Mouse (Mus musculus): ENCODE measurements around the gene Rpl21. TPM values are rescaled to one million over a fixed set of nuclear protein-coding genes. Genes with fewer than 3 reads are reported as not detected.

The Rpl21 gene
- polyA plus RNA-seq, 1 experiment: 519 TPM

DNA sequence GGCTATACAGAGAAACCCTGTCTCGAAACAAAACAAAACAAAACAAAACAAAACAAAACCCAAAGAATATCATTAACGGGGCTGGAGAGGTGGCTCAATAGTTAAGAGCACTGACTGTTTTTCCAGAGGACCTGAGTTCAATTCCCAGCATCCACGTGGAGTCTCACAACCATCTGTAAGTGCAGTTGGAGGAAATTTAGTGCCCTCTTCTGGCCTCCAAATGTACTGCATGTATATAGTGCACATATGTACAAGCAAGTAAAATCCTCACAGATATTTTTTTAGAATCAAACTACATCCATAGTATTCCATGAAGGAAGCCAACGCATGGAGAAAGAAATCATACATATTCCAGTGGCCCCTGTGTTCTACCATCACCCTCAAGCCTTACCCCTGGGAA is 19.3 kb upstream of the Rpl21 start:
- no peaks in the 10 kb centered on the region for H3K36me3 ChIP-seq (ENCODE audit: control insufficient read depth, insufficient read depth)
- no peak for TF ChIP-seq MAX (IDR thresholded peaks at IDR 0.05; ENCODE audit: low read depth)
- TF ChIP-seq TCF3 (IDR thresholded peaks at IDR 0.05; ENCODE audit: insufficient read length, low read depth): no peak
- no peak for TF ChIP-seq E2F4 (IDR thresholded peaks at IDR 0.05; ENCODE audit: insufficient read depth)
- no peak for TF ChIP-seq USF1 (IDR thresholded peaks at IDR 0.05; ENCODE audit: low read depth)
- TF ChIP-seq SRF (IDR thresholded peaks at IDR 0.05; ENCODE audit: control insufficient read depth, insufficient read length, low read depth): no peak
- TF ChIP-seq TCF12 (IDR thresholded peaks at IDR 0.05; ENCODE audit: insufficient read depth, poor library complexity, severe bottlenecking): no peak
- TF ChIP-seq CEBPB (IDR thresholded peaks at IDR 0.05; ENCODE audit: insufficient read depth, poor library complexity, severe bottlenecking): no peak
- no peak for TF ChIP-seq MYOD1 (IDR thresholded peaks at IDR 0.05; ENCODE audit: control insufficient read depth in 1 of 3, insufficient read length in 2 of 3, low read depth in 2 of 3)
- no peak for TF ChIP-seq REST (IDR thresholded peaks at IDR 0.05; ENCODE audit: insufficient read depth, insufficient read length)
- TF ChIP-seq POLR2AphosphoS2 (IDR thresholded peaks at IDR 0.05; ENCODE audit: insufficient read length, low read depth): no peak
- no peak for TF ChIP-seq POLR2A (IDR thresholded peaks at IDR 0.05; ENCODE audit: insufficient read length, low read depth)
- TF ChIP-seq MYOG (IDR thresholded peaks at IDR 0.05; ENCODE audit: control insufficient read depth in 1 of 3, insufficient read depth in 1 of 3, insufficient read length in 2 of 3, low read depth in 2 of 3): no peak
- H3K4me2 ChIP-seq (ENCODE audit: low read depth): no peak overlapping the region

DNA sequence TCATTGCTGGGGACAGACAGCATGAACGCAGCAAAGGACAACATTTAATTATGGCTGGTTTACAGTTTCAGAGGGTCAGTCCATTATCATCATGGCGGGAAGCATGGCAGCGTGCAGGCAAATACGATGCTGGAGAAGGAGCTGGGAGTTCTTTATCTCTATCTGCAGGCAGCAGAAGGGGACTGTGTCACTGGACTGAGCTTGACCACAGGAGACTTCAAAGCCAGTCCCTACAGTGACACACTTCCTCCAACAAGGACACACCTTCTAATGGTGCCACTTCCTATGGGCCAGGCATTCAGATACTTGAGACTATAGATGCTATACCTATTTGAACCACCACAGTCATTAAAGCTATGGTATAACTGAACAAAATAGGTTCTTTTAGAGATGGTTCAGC is 17.3 kb upstream of the Rpl21 start:
- TF ChIP-seq POLR2A (IDR thresholded peaks at IDR 0.05; ENCODE audit: insufficient read length, low read depth) (no peak), POLR2AphosphoS2 (IDR thresholded peaks at IDR 0.05; ENCODE audit: insufficient read length, low read depth) (no peak), E2F4 (IDR thresholded peaks at IDR 0.05; ENCODE audit: insufficient read depth) (no peak), MAX (IDR thresholded peaks at IDR 0.05; ENCODE audit: low read depth) (no peak), MYOG (IDR thresholded peaks at IDR 0.05; ENCODE audit: control insufficient read depth in 1 of 3, insufficient read depth in 1 of 3, insufficient read length in 2 of 3, low read depth in 2 of 3) (no peak), TCF12 (IDR thresholded peaks at IDR 0.05; ENCODE audit: insufficient read depth, poor library complexity, severe bottlenecking) (no peak), USF1 (IDR thresholded peaks at IDR 0.05; ENCODE audit: low read depth) (no peak), CEBPB (IDR thresholded peaks at IDR 0.05; ENCODE audit: insufficient read depth, poor library complexity, severe bottlenecking) (no peak), MYOD1 (IDR thresholded peaks at IDR 0.05; ENCODE audit: control insufficient read depth in 1 of 3, insufficient read length in 2 of 3, low read depth in 2 of 3) (no peak), SRF (IDR thresholded peaks at IDR 0.05; ENCODE audit: control insufficient read depth, insufficient read length, low read depth) (no peak), TCF3 (IDR thresholded peaks at IDR 0.05; ENCODE audit: insufficient read length, low read depth) (no peak), REST (IDR thresholded peaks at IDR 0.05; ENCODE audit: insufficient read depth, insufficient read length) (no peak)
- H3K4me3 ChIP-seq: no peak overlapping the region
- H3K79me2 ChIP-seq (ENCODE audit: control insufficient read depth, insufficient read depth): no peaks in the 10 kb centered on the region
- H3K4me2 ChIP-seq (ENCODE audit: low read depth): no peak overlapping the region
- H3ac ChIP-seq (ENCODE audit: control insufficient read depth, insufficient read length): no peak overlapping the region
- H3K36me3 ChIP-seq (ENCODE audit: control insufficient read depth, insufficient read depth): no peaks in the 10 kb centered on the region
- no peaks in the 10 kb centered on the region for H3K27me3 ChIP-seq (ENCODE audit: control insufficient read depth, insufficient read depth, insufficient read length)

More for the DNA sequence above, 19.3 kb upstream of the Rpl21 start:
- no peaks in the 10 kb centered on the region for H3K27me3 ChIP-seq (ENCODE audit: control insufficient read depth, insufficient read depth, insufficient read length)
- no peak overlapping the region for H3K4me3 ChIP-seq
- no peak overlapping the region for H3ac ChIP-seq (ENCODE audit: control insufficient read depth, insufficient read length)
- no peaks in the 10 kb centered on the region for H3K79me2 ChIP-seq (ENCODE audit: control insufficient read depth, insufficient read depth)

DNA sequence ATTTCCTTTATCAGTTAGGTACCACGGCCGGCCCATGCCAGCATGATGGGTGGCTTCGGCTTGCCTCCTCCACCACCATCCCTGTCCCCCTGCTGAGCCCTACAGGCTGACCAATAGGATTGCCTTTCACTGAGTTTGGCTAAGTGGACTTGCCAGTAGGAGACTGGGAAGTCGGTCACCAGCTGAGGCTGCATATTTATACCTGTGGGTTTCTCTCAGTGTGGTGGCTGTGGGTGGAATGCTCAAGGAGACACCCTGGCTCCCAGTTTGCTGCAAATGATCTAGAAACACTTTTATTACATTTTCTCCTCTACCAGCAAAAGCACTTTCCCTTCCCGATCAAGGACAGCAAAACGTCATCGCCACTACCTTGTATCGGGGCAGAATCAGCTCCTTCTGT is 15.1 kb upstream of the Rpl21 start:
- TF ChIP-seq POLR2AphosphoS2 (IDR thresholded peaks at IDR 0.05; ENCODE audit: insufficient read length, low read depth) (no peak), CEBPB (IDR thresholded peaks at IDR 0.05; ENCODE audit: insufficient read depth, poor library complexity, severe bottlenecking) (no peak), MYOG (IDR thresholded peaks at IDR 0.05; ENCODE audit: control insufficient read depth in 1 of 3, insufficient read depth in 1 of 3, insufficient read length in 2 of 3, low read depth in 2 of 3) (no peak), POLR2A (IDR thresholded peaks at IDR 0.05; ENCODE audit: insufficient read length, low read depth) (no peak), MYOD1 (IDR thresholded peaks at IDR 0.05; ENCODE audit: control insufficient read depth in 1 of 3, insufficient read length in 2 of 3, low read depth in 2 of 3) (no peak), TCF3 (IDR thresholded peaks at IDR 0.05; ENCODE audit: insufficient read length, low read depth) (no peak), USF1 (IDR thresholded peaks at IDR 0.05; ENCODE audit: low read depth) (no peak), E2F4 (IDR thresholded peaks at IDR 0.05; ENCODE audit: insufficient read depth) (no peak), MAX (IDR thresholded peaks at IDR 0.05; ENCODE audit: low read depth) (no peak), REST (IDR thresholded peaks at IDR 0.05; ENCODE audit: insufficient read depth, insufficient read length) (no peak), TCF12 (IDR thresholded peaks at IDR 0.05; ENCODE audit: insufficient read depth, poor library complexity, severe bottlenecking) (no peak)
- no peaks in the 10 kb centered on the region for H3K36me3 ChIP-seq (ENCODE audit: control insufficient read depth, insufficient read depth)
- H3ac ChIP-seq (ENCODE audit: control insufficient read depth, insufficient read length): no peak overlapping the region
- H3K4me2 ChIP-seq (ENCODE audit: low read depth): no peak overlapping the region
- H3K27me3 ChIP-seq (ENCODE audit: control insufficient read depth, insufficient read depth, insufficient read length): no peaks in the 10 kb centered on the region
- H3K4me3 ChIP-seq: no peak overlapping the region
- H3K79me2 ChIP-seq (ENCODE audit: control insufficient read depth, insufficient read depth): no peaks in the 10 kb centered on the region

DNA sequence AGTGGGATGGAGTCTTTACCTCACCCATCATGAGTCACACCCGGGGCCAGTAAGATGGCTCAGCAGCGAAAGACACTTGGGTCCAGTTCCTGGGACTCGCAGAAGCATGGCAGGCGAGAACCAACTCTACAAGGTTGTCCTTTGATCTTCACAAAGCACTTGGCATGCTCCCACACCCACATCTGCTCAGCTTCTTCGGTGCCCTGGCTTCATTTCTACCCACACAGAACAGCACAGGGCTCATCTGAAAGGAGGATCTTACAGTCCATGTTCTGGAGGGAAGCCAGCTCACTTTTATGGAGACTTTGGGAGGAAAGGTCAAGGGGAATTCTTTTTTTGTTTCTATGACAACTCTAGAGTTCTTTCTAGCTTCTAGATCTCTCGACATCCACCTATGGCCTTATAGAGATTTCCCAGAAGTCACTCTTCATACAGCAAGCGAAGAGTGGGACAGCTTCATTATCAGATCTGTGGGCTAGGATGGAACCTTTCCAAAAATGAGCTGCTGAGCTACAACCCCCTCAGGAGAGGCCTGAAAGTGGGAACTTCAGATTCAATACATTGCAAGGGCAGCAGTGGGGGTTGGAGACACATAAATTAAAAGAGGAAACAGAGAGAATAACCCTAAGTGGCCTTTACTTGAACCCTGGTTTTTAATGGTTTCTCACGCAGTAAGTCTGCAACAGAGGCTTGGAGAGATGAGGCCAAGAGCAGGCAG is 13.6 kb upstream of the Rpl21 start:
- H3K79me2 ChIP-seq (ENCODE audit: control insufficient read depth, insufficient read depth): no peaks in the 10 kb centered on the region
- H3K4me3 ChIP-seq: no peak overlapping the region
- no peak overlapping the region for H3K4me2 ChIP-seq (ENCODE audit: low read depth)
- no peak overlapping the region for H3ac ChIP-seq (ENCODE audit: control insufficient read depth, insufficient read length)
- no peaks in the 10 kb centered on the region for H3K27me3 ChIP-seq (ENCODE audit: control insufficient read depth, insufficient read depth, insufficient read length)
- TF ChIP-seq POLR2AphosphoS2 (IDR thresholded peaks at IDR 0.05; ENCODE audit: insufficient read length, low read depth) (no peak), TCF3 (IDR thresholded peaks at IDR 0.05; ENCODE audit: insufficient read length, low read depth) (no peak), SRF (IDR thresholded peaks at IDR 0.05; ENCODE audit: control insufficient read depth, insufficient read length, low read depth) (no peak), MYOG (IDR thresholded peaks at IDR 0.05; ENCODE audit: control insufficient read depth in 1 of 3, insufficient read depth in 1 of 3, insufficient read length in 2 of 3, low read depth in 2 of 3) (no peak)
- H3K36me3 ChIP-seq (ENCODE audit: control insufficient read depth, insufficient read depth): no peaks in the 10 kb centered on the region
